Mouse (Mus musculus): Measurements from ENCODE around the gene Tpt1. TPM values are rescaled to one million over a fixed set of nuclear protein-coding genes. Genes with fewer than 3 reads are reported as not detected.

The Tpt1 gene
- polyA plus RNA-seq, 1 experiment from 2014 or later: 1,011 TPM

DNA sequence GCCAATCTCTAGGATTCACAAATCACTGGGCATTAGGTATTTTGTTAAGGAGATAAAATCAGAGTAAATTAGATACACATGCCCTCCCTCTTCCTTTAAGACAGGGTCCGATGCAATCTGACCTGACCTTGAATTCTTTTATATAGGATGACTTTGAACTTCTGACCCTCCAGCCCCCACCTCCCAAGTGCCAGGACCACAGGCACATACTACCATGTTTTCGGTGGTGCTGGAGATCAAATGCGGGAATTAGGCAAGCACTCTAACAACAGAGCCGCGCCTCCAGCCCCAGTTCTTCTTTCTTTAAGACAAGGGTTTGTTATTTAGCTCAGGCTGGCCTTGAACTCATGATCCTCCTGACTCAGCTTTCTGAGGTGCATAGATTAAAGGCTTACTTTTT, 39.0 kb downstream of the Tpt1 start:
- ATAC-seq (replicated peaks; ENCODE audit: low FRiP score): no peak

DNA sequence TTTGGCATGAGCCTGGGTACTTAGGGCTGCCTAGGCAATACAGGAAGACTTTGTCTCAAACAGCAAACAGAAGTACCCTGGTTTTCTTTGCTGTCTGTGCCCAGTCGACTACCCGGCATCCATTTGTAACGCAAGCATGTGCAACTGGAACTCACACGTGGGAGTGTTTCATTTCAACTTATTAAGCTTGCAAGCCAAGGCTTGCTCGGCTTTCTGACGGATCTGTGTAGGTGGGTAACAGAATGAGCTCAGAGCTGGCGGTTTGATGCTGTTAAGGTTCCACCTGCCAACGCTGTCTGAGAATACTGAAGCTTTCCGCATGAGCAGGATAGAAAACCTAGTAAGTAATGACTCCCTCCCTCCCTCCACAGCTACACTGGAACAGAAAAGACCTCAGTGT, 47.2 kb downstream of the Tpt1 start:
- 67% methylated on average over 9 of the region's 9 CpGs for WGBS
- Histone ChIP-seq H3K27me3 (no peaks in the 10 kb centered on the region), H3K27ac (no peak overlapping the region), H3K4me1 (no peaks in the 10 kb centered on the region), H3K4me2 (no peak overlapping the region), H3K4me3 (replicated peaks) (no peak overlapping the region), H3K9me3 (replicated peaks) (no peaks in the 10 kb centered on the region), H3K9ac (no peak overlapping the region), H3K36me3 (peaks cover 22% of the 10 kb centered on the region)
- ATAC-seq (replicated peaks; ENCODE audit: low FRiP score): no peak

More for the DNA sequence above, 39.0 kb downstream of the Tpt1 start:
- no peak overlapping the region for H3K9ac ChIP-seq
- no peak overlapping the region for H3K4me3 ChIP-seq (replicated peaks)
- peaks cover 13% of the 10 kb centered on the region for H3K4me1 ChIP-seq
- H3K4me2 ChIP-seq: no peak overlapping the region
- no peak overlapping the region for H3K27ac ChIP-seq
- 64% methylated on average over 5 of the region's 5 CpGs for WGBS
- no peaks in the 10 kb centered on the region for H3K27me3 ChIP-seq
- no peaks in the 10 kb centered on the region for H3K9me3 ChIP-seq (replicated peaks)
- H3K36me3 ChIP-seq: no peaks in the 10 kb centered on the region

Other genes with a start within 250 kb of the Tpt1 start
- 0.51 and 0.79 TPM in 2 replicates for gene Erich6b, start 202.8 kb upstream of the Tpt1 start, polyA plus RNA-seq (2015; fragmentation: Nextera tagmentation; extraction: Ambion mirVana)
- 21.2 and 21.6 TPM in 2 replicates for gene Cog3, start 90.6 kb upstream of the Tpt1 start, polyA plus RNA-seq (2015; fragmentation: Nextera tagmentation; extraction: Ambion mirVana)
- 9.7 and 10.4 TPM in 2 replicates for gene Slc25a30, start 58.1 kb upstream of the Tpt1 start, polyA plus RNA-seq (2015; fragmentation: Nextera tagmentation; extraction: Ambion mirVana)
- gene Kctd4, start 109.9 kb downstream of the Tpt1 start, polyA plus RNA-seq (2015; fragmentation: Nextera tagmentation; extraction: Ambion mirVana): 0.30 and 0.48 TPM in 2 replicates
- gene Gtf2f2, start 165.8 kb downstream of the Tpt1 start, polyA plus RNA-seq (2015; fragmentation: Nextera tagmentation; extraction: Ambion mirVana): 37.9 and 39.5 TPM in 2 replicates

Measured in kidney, embryonic 15.5 days (tissue).